Mouse (Mus musculus): Measurements from ENCODE around the gene AI837181. TPM values are rescaled to one million over a fixed set of nuclear protein-coding genes. Genes with fewer than 3 reads are reported as not detected.
"Not testable (repeated sequence)": the region's sequence is repeated elsewhere in the genome, so short reads cannot be mapped to it uniquely, and the experiment has no call there.

AI837181 gene
- polyA plus RNA-seq, 1 experiment from 2014 or later, result 68.6 TPM

DNA sequence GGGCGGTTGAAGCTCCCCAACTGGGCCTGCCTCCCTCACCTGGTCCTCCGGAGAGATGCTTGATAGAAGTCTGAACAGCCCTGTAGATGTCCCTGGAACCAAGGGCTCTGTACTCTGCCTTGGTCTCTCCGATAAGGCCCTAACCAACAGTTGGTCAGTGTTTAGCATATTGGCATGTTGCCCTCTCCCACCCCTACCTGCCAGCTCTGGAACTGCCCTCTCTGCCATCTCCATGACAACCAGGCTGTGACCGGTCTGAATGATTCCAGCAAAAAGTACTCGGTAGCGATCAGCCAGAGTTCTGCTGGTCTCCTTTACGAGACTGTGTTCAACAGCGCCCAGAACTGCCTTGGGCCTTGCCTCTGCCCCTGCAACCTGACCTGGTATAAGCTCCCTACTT, 22.7 kb upstream of the AI837181 start, which contains the start of gene Tsga10ip:
Gene Tsga10ip, minus strand, starts transcription at position 234 of the 400 bp plus-strand sequence.
- H3K4me3 ChIP-seq, result no peak within 1 kb of the TSS
- no peaks in the 10 kb centered on the region for H3K36me3 ChIP-seq
- no peaks in the 10 kb centered on the region for H3K27me3 ChIP-seq
- no peak within 1 kb of the TSS for H3K27ac ChIP-seq
- WGBS, result 67% methylated on average over 8 of the region's 8 CpGs
- peaks cover 4% of the 10 kb centered on the region for H3K4me1 ChIP-seq
- no peak within 1 kb of the TSS for H3K9ac ChIP-seq
- no peak within 1 kb of the TSS for H3K4me2 ChIP-seq
- H3K9me3 ChIP-seq, result no peaks in the 10 kb centered on the region
- no peak for ATAC-seq (ENCODE audit: insufficient number of reproducible peaks, low FRiP score, low TSS enrichment, low read depth)

DNA sequence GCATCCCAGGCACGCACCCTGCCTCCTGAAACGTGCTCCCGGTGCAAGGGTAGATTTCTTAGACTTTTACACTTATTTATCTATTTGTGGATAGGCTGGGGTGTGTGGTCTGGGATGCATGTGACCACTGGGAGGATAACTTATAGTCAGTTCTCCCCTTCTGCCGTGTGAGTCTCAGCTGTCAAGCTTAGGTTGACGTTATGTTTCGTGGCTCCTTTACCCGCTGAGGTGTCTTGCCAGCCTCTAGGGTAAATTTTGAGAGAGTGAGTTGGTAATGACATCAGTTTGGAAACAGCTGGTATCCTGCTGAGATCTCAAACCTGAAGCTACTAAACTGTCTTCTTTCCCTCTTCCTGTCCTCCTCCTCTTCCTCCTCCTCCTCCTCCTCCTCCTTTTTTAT, 19.0 kb upstream of the AI837181 start:
- peak overlapping the region; percentile 36 for H3K4me3 ChIP-seq

DNA sequence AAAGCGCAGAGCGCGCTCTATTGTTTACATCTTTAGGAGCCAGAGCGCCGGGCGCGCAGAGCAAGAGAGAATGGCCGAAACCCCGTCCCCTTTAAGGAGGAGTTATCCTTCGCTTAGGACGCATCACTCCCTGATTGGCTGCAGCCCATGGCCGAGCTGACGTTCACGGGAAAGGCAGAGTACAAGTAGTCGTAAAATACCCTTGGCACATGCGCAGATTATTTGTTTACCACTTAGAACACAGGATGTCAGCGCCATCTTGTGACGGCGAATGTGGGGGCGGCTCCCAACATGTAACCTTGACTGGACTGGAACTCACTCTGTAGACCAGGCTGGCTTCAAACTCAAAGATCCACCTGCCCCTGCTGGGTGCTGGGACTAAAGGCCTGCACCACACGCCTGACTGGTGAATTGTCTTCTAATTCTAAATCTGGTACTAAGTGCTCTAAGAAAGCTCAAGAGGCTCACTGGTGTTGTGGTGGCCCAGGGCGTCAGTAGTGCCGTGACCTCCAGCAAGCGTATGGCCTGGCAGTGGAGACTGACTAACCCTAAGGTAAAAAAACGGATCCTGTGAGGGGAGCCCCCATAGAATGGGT, 18.3 kb upstream of the AI837181 start:
- H3K27me3 ChIP-seq, H3K9me3 ChIP-seq, H3K36me3 ChIP-seq: not testable (repeated sequence)
- Histone ChIP-seq H3K9ac (peak overlapping the region; percentile 57), H3K4me2 (peak overlapping the region; percentile 63), H3K27ac (peak overlapping the region; percentile 94), H3K4me1 (peaks cover 23% of the 10 kb centered on the region), H3K4me3 (peak overlapping the region; percentile 55)
- 15% methylated on average over 25 of the region's 25 CpGs for WGBS
- ATAC-seq (ENCODE audit: insufficient number of reproducible peaks, low FRiP score, low TSS enrichment, low read depth), result peak; percentile 73

More for the DNA sequence above, 19.0 kb upstream of the AI837181 start:
- Histone ChIP-seq H3K4me1 (peaks cover 23% of the 10 kb centered on the region), H3K4me2 (peak overlapping the region; percentile 45), H3K36me3 (no peaks in the 10 kb centered on the region), H3K27me3 (no peaks in the 10 kb centered on the region), H3K9ac (0 out of 2 replicates have a peak overlapping the region, but pooled peaks have one; percentile 20), H3K27ac (peak overlapping the region; percentile 61), H3K9me3 (no peaks in the 10 kb centered on the region)
- 22% methylated on average over 7 of the region's 7 CpGs for WGBS
- no peak for ATAC-seq (ENCODE audit: insufficient number of reproducible peaks, low FRiP score, low TSS enrichment, low read depth)

DNA sequence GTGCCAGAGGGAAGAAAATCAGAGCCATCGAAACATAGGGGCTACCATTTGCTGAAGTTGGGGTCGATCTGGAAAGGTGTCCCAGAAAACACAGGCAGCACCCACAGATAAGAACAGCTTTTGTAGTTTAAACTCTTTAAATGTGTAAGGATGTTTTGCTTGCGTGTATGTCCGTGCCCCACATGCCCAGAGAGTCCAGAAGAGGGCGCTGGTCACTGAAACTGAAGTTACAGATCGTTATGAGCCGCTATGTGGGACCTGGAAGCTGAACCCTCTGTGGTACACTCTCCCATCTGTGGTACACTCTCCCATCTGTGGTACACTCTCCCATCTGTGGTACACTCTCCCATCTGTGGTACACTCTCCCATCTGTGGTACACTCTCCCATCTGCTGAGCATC, 17.8 kb upstream of the AI837181 start:
- Histone ChIP-seq H3K36me3 (no peaks in the 10 kb centered on the region), H3K4me2 (peak overlapping the region; percentile 63), H3K4me1 (peaks cover 23% of the 10 kb centered on the region), H3K9me3 (no peaks in the 10 kb centered on the region), H3K4me3 (peak overlapping the region; percentile 55), H3K27ac (peak overlapping the region; percentile 94), H3K27me3 (no peaks in the 10 kb centered on the region), H3K9ac (peak overlapping the region; percentile 57)
- 22% methylated on average over 7 of the region's 7 CpGs for WGBS
- ATAC-seq (ENCODE audit: insufficient number of reproducible peaks, low FRiP score, low TSS enrichment, low read depth), result 0 out of 2 replicates have a peak, but pooled peaks have one; percentile 40

DNA sequence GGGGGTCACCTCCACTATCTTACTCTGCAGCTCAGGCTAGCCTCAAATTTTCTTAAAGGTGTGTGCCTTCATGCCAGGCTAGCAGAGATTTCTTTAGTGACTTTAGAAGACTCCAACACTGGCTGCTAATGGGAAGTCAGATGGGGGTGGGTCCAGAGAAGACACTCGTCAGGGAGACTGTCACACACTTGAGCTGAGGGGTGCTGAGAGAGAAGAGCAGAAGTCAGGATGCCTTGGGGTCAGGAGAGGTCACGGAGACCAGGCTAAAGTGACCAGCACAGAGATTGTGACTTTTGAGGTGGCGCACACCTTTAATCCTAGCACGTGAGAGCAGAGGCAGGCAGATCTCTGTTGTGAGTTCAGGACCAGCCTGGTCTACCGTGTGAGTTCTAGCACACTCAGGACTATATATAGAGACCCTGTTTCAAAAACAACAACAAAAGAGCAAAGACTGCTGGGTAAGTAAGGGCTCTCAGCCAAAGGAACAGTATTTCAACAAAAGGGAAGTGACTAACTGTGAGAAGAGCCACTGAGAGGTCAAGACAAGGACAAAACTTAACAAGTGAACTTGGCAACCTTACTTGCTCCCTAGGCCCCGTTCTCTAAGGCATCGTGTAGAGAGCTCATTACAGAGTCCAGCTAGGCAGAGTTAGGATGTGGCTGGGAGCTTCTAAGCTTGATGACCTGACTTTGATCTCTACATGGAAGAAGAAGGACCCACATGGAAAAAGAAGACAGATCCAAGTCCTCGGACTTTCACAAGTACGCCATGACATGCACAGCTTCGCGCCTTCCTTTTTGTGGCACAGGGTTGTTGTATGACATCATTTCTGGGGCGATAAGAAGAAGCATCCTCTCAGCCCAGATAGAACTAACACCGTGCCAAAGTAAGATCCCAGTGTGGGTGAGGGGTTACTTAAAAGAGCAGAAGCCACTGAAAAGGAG, 16.6 kb upstream of the AI837181 start:
- no peak for ATAC-seq (ENCODE audit: insufficient number of reproducible peaks, low FRiP score, low TSS enrichment, low read depth)
- Histone ChIP-seq H3K4me2 (no peak overlapping the region), H3K9me3 (no peaks in the 10 kb centered on the region), H3K4me3 (no peak overlapping the region), H3K27me3 (no peaks in the 10 kb centered on the region), H3K9ac (no peak overlapping the region), H3K4me1 (peaks cover 23% of the 10 kb centered on the region), H3K27ac (peak overlapping the region; percentile 18), H3K36me3 (no peaks in the 10 kb centered on the region)
- WGBS, result 86% methylated on average over 13 of the region's 13 CpGs

DNA sequence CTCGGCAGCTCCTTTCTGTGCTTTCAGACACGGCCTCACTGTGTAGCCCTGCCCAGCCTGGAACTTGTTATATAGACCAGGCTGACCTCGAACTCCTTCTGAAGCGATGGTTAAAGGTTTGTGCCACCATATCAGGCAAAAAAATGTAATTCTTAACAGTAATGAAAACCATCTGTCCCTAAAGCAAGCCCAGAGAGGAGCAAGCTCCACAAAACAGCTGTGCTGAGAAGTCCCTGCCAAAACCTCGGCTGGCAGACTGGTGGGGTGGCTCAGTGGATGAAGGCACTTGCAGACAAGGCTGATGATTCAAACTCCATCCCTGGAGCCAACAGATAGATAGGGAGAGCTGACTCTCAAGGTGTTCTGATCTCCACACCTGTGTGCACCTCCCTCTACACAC, 15.9 kb upstream of the AI837181 start:
- H3K4me2 ChIP-seq, result no peak overlapping the region
- H3K36me3 ChIP-seq, result no peaks in the 10 kb centered on the region
- H3K27me3 ChIP-seq, result no peaks in the 10 kb centered on the region
- ATAC-seq (ENCODE audit: insufficient number of reproducible peaks, low FRiP score, low TSS enrichment, low read depth), result no peak
- no peak overlapping the region for H3K9ac ChIP-seq
- H3K9me3 ChIP-seq, result no peaks in the 10 kb centered on the region
- peak overlapping the region; percentile 18 for H3K27ac ChIP-seq
- no peak overlapping the region for H3K4me3 ChIP-seq
- 42% methylated on average over 5 of the region's 5 CpGs for WGBS
- peaks cover 23% of the 10 kb centered on the region for H3K4me1 ChIP-seq

DNA sequence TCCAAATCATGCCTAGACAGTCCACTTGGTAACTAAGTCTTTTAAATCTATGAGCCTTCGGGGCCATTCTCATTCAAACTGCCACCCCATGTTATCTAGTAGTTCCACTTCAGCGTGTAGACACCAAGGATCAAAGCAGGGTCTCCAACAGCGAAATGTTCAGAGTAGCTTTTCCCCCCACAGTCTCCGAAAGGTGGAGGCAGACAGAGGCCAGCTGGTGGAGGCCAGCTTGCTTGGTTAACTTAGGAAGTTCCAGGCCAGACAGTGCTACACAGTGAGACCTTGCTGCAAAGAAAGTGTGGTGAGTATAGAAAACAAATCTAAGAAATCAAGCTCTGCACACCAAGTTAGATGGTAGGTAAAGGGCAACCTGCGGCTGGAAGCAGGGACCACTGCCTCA, 14.3 kb upstream of the AI837181 start:
- Histone ChIP-seq H3K9ac (no peak overlapping the region), H3K9me3 (no peaks in the 10 kb centered on the region), H3K36me3 (no peaks in the 10 kb centered on the region), H3K4me1 (peaks cover 23% of the 10 kb centered on the region), H3K4me2 (no peak overlapping the region), H3K27ac (no peak overlapping the region), H3K4me3 (no peak overlapping the region), H3K27me3 (no peaks in the 10 kb centered on the region)
- ATAC-seq (ENCODE audit: insufficient number of reproducible peaks, low FRiP score, low TSS enrichment, low read depth), result no peak
- WGBS, result 82% methylated on average over 5 of the region's 5 CpGs

DNA sequence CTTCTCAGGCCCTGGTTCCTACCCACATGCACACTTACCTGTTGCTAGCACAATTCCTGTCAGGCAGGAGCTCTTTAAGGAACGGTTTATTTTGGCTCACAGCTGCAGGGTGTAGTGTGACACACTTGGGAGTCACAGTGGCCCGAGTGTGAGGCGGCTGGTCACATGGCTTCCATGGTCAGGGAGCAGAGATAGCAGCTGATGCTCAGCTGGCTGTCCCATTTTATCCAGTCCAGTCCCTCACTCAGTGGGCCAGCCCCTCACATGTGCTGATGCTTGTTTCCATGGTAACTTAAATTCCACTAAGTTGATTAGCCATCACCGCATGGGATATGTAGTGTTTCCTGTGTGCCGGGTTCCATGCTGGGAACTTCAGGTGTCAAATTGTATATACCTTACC, 13.0 kb upstream of the AI837181 start:
- Histone ChIP-seq H3K9me3 (no peaks in the 10 kb centered on the region), H3K27ac (no peak overlapping the region), H3K4me3 (no peak overlapping the region), H3K4me1 (peaks cover 19% of the 10 kb centered on the region), H3K9ac (no peak overlapping the region), H3K4me2 (no peak overlapping the region), H3K36me3 (no peaks in the 10 kb centered on the region), H3K27me3 (no peaks in the 10 kb centered on the region)
- 55% methylated on average over 5 of the region's 5 CpGs for WGBS
- ATAC-seq (ENCODE audit: insufficient number of reproducible peaks, low FRiP score, low TSS enrichment, low read depth), result no peak

DNA sequence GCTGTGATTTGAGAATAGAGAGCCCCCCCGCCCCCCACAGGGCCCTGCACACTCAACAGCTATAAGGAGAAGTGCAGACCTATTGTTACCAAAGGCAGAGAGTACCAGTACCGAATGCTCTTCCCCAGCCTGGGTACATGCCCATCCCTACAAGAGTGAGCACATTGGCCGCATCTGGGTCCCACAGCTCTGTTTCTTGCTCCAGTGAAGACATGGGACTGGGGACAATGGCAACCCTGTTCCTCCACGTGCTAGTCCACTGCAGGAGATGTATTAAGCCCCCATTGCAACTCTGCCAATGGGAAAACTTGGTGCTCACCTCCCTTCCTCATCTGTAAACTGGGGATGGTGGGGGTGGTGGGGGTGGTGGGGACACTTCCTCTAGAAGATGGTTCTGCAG, 11.1 kb upstream of the AI837181 start:
- no peak for ATAC-seq (ENCODE audit: insufficient number of reproducible peaks, low FRiP score, low TSS enrichment, low read depth)
- Histone ChIP-seq H3K9me3 (no peaks in the 10 kb centered on the region), H3K36me3 (peaks cover 5% of the 10 kb centered on the region; the same call in 1 of the 2 replicates), H3K27me3 (no peaks in the 10 kb centered on the region), H3K4me2 (no peak overlapping the region), H3K27ac (no peak overlapping the region), H3K4me1 (peaks cover 4% of the 10 kb centered on the region; the same call in 1 of the 2 replicates), H3K9ac (no peak overlapping the region), H3K4me3 (no peak overlapping the region)
- 75% methylated on average over 4 of the region's 4 CpGs for WGBS

DNA sequence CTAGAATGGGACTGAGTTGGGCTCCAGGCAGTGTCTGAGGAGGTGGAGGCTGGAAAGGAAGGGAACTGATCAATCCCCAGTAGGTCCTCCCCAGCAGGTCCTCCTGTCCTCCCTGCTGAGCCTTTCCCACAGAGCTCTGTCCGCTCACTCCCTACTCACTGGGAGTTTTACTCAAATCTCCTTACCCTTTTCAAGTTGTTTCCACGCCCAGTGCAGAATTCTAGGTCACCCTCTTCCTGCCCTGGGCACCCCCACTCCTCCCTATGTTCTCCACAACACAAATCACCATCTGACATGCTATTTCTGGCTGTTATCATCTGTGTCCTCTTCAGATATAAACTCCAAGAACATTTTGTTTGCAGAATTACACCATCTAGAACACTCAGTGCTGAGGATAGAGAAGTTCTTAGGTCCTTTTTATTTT, 10.4 kb upstream of the AI837181 start:
- Histone ChIP-seq H3K4me1 (no peaks in the 10 kb centered on the region), H3K4me3 (no peak overlapping the region), H3K27ac (no peak overlapping the region), H3K36me3 (peaks cover 7% of the 10 kb centered on the region), H3K9ac (no peak overlapping the region), H3K9me3 (no peaks in the 10 kb centered on the region), H3K4me2 (no peak overlapping the region), H3K27me3 (no peaks in the 10 kb centered on the region)
- WGBS, result 67% methylated on average over 2 of the region's 2 CpGs
- ATAC-seq (ENCODE audit: insufficient number of reproducible peaks, low FRiP score, low TSS enrichment, low read depth), result no peak

DNA sequence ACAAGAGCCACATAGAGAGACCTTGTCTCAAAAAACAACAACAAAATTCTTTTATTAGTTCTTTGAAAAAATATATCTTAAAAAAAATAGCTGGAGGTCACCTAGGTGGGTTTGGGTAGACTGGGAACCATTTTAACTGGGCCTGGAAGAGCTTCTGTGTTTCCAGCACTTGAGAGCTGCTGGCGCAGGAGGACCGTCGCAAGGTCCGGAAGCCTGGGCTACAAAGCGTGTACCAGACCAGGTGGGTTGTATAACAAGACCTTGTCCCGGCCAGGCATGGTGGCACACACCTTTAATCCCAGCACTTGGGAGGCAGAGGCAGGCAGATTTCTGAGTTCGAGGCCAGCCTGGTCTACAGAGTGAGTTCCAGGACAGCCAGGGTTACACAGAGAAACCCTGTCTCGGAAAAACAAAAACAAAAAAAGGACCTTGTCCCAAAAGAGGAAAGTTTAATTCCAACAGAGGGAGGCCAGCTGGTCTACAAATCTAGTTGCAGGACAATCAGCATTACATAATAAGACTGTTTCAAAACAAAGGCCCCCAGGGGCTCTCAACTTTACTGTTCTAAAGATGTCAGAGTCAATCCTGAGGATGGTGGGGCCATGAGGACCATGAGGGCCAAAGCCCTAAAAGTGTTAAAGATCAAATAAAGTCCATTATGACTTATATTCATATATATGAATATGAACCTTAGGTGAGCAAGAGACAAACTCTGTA, 6.0 kb upstream of the AI837181 start:
- ATAC-seq (ENCODE audit: insufficient number of reproducible peaks, low FRiP score, low TSS enrichment, low read depth), result no peak
- Histone ChIP-seq H3K36me3 (peaks cover 36% of the 10 kb centered on the region), H3K27me3 (no peaks in the 10 kb centered on the region), H3K9ac (no peak overlapping the region), H3K4me2 (no peak overlapping the region), H3K4me1 (peaks cover 21% of the 10 kb centered on the region), H3K9me3 (no peaks in the 10 kb centered on the region), H3K4me3 (no peak overlapping the region), H3K27ac (no peak overlapping the region)
- 93% methylated on average over 8 of the region's 8 CpGs for WGBS
